Mouse (Mus musculus) gastrocnemius, adult 18-20 months (tissue): ENCODE measurements around the gene Celf5. TPM values are rescaled to one million over a fixed set of nuclear protein-coding genes. Genes with fewer than 3 reads are reported as not detected.

Source experiments
- DNase-seq: peaks from one replicate; pipeline ENCODE4 v3.0.0; 2021; ENCODE audit warnings: low spot score
- total RNA-seq, 2 experiments: library from RNA; stranded (reverse); gene quantifications; 2 replicates each; pipeline ENCODE4 v1.2.3; 2021

The Celf5 gene
- total RNA-seq, 2 experiments from 2014 or later = 0.05 to 0.07 TPM

- no peak for DNase-seq
Measured at GRCm38 (mm10) chr10:81427804-81428506, 54.6 kb downstream of the Celf5 start.

GRCm38 (mm10) chr10:81427327-81427726 lies 55.2 kb downstream of the Celf5 start:
- DNase-seq = no peak

DNA sequence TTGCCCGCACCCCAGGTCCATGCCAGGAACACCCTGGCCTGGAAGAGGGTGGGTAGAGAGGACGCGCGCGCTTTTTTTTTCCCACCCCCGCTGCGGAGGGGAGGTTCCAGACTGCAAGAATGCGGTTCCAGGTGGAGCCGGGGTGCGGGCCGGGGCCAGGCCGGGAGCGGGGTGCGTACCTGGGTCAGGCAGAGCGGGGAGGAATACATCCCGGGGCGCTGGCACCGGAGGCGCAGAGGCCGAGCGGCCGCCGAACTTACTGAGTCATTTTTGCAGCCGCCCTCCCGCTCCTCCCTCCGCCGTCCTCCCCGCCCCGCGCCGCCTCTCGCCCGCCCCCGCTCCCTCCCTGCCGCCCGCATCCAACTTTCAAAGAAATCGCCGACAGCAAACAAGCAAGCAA lies 55.6 kb downstream of the Celf5 start:
- DNase-seq = peak; percentile 71

GRCm38 (mm10) chr10:81426081-81426671 lies 56.3 kb downstream of the Celf5 start:
- peak; percentile 32 for DNase-seq

- peak; percentile 69 for DNase-seq
Measured at GRCm38 (mm10) chr10:81425236-81425850, 57.2 kb downstream of the Celf5 start.

DNA sequence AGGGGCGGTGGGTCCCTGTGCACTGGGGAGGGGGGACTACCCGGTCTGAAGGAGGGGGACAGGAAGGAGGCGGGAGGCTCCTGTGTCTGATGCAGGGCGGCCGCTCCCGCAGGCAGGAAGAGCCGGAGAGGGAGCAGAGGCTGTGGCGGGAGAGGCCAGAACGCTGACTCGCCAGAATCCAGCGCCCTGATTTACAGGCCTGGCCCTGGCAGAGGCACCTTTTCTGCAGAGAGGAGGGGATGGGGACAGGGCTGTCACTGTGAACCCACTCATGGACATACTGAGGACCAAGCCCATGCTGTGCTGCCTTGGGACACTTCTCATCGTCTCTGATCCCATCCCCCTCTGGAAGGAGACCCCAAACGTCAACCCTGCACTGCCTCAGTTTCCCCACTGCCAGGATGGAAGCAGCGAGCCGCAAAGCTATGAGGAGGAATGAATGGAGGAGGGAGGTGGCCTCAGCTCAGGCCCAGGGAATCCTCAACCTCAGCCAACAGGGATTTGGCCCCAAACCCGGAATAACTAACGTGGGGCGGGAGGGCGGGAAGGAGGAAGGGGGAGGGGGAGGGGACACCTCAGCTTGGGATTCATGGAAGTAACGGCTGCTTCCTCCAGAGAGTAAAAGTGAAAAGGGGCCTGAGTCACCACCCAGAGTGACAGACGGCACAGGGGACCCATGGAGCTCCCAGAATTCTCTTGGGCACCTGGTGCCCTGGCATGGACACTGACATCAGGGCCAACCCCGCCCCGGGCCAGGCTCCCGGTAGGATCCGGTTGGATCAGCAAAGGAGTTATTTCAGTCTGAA lies 58.1 kb downstream of the Celf5 start:
- peak; percentile 88 for DNase-seq

DNA sequence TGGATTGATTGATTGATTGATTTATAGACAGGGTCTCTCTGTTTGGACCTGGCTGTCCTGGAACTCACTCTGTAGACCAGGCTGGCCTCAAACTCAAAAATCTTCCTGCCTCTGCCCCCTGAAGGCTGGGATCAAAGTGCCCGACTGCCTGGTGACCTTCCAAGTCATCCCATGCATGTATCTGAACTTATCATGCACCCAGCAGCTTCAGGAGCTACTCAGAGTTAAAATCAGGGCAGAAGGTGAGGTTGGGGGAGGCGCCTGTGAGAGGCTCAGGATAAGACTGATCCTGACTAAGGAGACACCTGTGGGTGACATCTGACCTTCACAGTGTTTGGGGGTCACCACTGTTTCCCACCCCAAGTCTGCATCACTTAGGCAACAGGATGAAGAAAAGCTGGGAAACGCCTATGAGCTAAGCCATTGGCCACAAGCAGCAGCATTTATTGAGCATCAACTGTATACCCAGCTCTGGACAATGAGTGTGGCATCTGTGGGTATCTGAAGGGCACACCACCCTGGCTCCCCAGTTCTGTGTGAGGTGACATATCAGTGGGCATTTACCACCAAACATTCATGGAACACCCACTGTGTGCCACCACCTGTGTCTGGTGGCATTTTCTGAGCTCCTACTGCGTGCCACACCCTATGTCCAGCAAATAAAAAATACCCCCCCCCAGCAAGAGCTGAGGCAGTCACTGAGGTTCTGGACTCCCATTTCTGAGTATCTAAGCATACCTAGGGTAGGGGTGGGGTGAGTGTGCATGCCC lies 58.8 kb downstream of the Celf5 start:
- DNase-seq = peak; percentile 7

- DNase-seq = no peak
Measured at GRCm38 (mm10) chr10:81422661-81423217, 59.8 kb downstream of the Celf5 start.

DNA sequence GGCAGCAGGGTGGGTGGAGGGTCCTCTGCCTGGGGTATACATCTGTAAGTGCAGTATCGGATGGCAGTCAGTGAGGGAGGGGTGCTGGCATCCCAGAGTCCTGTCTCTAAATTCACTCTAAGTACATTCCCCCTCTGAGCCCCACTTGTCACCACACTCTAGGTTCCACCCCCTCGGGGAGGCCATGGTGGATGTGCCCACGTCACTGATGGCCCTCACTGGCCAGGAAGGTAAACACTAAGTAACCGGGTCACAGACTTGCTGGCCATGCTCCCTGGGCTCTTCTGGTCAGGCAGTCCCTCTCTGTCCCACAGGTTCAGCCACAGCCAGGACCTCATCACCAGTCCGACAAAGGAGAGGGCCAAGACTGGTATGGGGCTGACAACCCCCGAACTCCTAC lies 60.3 kb downstream of the Celf5 start:
- peak; percentile 61 for DNase-seq

- peak; percentile 85 for DNase-seq
Measured at GRCm38 (mm10) chr10:81421797-81422100, 60.8 kb downstream of the Celf5 start.

DNA sequence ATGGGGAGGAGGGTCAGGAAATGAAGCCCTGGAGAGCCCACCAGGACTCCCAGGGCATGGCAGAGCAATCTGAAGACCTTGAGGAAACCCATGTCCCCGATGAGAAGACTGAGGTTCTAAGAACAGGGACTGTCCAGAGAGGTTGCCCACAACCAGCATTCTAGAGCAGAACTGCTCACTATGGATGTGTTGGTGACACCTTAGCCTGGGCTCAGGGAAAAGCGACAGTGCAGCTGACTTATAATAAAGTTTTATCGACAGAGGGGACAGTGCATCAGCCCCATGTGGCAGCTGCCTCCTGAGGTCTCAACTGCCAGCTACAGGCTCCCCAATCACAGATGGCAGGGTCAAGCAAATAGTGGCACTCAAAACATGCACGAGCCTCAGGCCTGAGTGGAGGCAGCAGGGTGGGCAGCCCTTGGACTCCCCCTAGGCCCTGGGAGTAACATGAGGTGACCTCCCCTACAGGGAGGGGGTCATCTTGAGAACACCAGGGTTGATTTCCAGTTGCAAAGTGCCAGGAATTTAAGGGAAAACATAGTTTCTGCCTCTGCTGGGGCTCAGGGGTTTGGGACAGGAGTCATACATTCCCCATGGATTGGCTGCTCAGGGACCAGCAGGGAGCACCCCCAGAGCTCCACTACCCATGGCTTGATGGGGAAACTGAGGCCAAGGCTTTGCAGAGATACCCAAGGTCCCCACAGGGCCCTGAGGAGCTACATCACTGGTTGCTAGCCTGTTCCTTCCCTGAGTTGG lies 61.3 kb downstream of the Celf5 start:
- no peak for DNase-seq

GRCm38 (mm10) chr10:81420191-81420767 lies 62.2 kb downstream of the Celf5 start:
- DNase-seq = peak; percentile 31

GRCm38 (mm10) chr10:81419111-81419928 lies 63.2 kb downstream of the Celf5 start:
- DNase-seq = no peak

DNA sequence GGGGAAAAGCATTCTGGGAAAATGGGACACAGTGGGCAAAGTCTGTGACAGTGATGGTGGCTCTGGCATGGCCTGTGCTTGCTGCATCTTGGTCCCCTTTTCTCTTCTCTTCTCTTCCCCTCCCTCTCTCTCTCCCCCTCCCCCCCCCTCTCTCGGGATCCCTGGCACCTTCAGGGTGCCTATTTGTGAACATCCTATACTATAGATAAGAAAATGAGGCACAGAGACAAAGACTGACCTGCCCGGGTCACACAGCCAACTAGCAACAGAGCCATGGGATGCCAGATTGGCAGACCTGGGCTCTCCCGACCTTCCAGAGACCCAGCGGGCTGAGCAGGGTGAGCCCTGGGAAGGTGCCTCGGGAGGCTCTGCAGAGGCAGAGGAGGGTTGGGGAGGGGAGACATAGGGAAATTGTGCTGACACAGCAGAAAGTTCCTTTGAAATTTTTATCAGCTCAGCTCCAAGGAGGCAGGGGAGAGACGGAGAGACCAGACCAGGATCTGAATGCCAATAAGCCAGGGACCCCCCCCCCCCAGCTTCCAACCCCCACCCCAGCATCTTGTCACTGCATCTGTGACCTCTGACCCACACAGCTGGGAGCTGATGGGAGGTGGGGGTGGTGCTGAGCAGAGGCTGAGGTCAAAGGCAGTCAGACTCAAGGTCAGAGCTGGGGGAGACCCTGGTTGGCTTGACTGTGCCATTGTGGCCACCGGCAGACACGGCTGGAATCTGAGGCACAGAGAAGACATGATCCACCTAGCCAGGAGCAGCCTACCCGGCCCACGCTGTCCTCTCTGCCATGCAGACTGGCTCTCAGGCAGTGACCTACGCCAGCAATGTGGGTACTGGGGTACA lies 64.1 kb downstream of the Celf5 start:
- no peak for DNase-seq

GRCm38 (mm10) chr10:81417227-81418215 lies 65.0 kb downstream of the Celf5 start:
- DNase-seq = no peak

DNA sequence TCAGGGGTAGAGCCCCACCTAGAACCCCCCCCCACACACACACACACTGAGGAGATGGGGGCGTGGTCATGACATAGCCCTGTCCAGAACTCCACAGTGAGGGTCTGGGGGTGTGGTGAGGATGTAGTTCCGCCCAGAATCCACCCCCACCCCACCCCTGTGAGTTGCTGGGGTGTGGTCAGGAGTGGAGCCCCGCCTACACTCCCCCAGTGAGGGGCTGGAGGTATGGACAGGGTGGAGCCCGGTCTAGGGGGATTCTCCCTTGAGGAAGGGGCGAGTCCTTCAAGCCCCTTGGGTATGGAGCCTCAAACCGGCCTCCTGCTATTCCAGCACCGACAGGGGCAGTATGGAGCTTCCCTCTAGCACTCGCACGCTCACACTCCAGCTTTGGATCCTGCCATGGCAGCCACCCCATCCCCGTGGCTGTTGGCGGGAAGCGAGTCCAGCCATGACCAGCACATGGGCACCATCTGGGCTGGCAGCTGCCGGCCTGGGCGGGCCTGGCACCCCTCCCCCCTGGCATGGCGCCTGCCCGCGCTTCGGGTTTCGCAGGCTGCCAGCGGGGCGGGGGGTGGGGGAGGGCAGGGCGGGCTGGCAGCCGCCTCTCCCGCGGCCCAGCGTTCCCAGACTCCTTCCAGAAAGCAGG lies 65.8 kb downstream of the Celf5 start:
- DNase-seq = peak; percentile 93
